Mouse (Mus musculus): ENCODE measurements around the gene AC131692.1. TPM values are rescaled to one million over a fixed set of nuclear protein-coding genes. Genes with fewer than 3 reads are reported as not detected.
A peak's percentile ranks its signal among the peaks of the same experiment; 100 is the strongest.
"Not testable (repeated sequence)": the region's sequence is repeated elsewhere in the genome, so short reads cannot be mapped to it uniquely, and the experiment has no call there.

AC131692.1 gene
- polyA plus RNA-seq, 1 experiment from 2014 or later: 0.62 TPM

- DNase-seq (ENCODE audit: low spot score); H3K4me2 ChIP-seq (replicated peaks; ENCODE audit: low read depth, low read length): not testable (repeated sequence)
- 52% methylated on average over 1 of the region's 1 CpGs for WGBS
Observed at GRCm38 (mm10) chr19:6133197-6133596, 39.0 kb downstream of the AC131692.1 start.

GRCm38 (mm10) chr19:6136397-6136796 is 42.2 kb downstream of the AC131692.1 start:
- Histone ChIP-seq H3K4me3 (ENCODE audit: low read depth, low read length) (no peak overlapping the region), H3K9me3 (ENCODE audit: control insufficient read depth, low read length) (no peaks in the 10 kb centered on the region), H3K27me3 (ENCODE audit: control insufficient read depth, insufficient read depth, low read length) (no peaks in the 10 kb centered on the region), H3K27ac (ENCODE audit: low read depth, low read length) (no peak overlapping the region), H3K9ac (ENCODE audit: low read depth, low read length) (no peak overlapping the region), H3K4me1 (replicated peaks; ENCODE audit: control insufficient read depth, insufficient read depth, low read length) (no peaks in the 10 kb centered on the region; the same call in 1 of the 2 replicates), H3K36me3 (ENCODE audit: control insufficient read depth, insufficient read depth, low read length) (no peaks in the 10 kb centered on the region), H3K4me2 (replicated peaks; ENCODE audit: low read depth, low read length) (no peak overlapping the region)
- no peak for DNase-seq (ENCODE audit: low spot score)
- WGBS: 86% methylated on average over 3 of the region's 3 CpGs
- ATAC-seq (ENCODE audit: low FRiP score): no peak

More at GRCm38 (mm10) chr19:6133197-6133596, 39.0 kb downstream of the AC131692.1 start:
- H3K4me1 ChIP-seq (replicated peaks; ENCODE audit: control insufficient read depth, insufficient read depth, low read length); H3K27me3 ChIP-seq (ENCODE audit: control insufficient read depth, insufficient read depth, low read length); H3K9me3 ChIP-seq (ENCODE audit: control insufficient read depth, low read length); H3K9ac ChIP-seq (ENCODE audit: low read depth, low read length); H3K4me3 ChIP-seq (ENCODE audit: low read depth, low read length); H3K27ac ChIP-seq (ENCODE audit: low read depth, low read length); H3K36me3 ChIP-seq (ENCODE audit: control insufficient read depth, insufficient read depth, low read length); ATAC-seq (ENCODE audit: low FRiP score): not testable (repeated sequence)

GRCm38 (mm10) chr19:6139701-6140100 is 45.5 kb downstream of the AC131692.1 start:
- Histone ChIP-seq H3K27ac (ENCODE audit: low read depth, low read length) (no peak overlapping the region), H3K4me3 (ENCODE audit: low read depth, low read length) (no peak overlapping the region)

GRCm38 (mm10) chr19:6140374-6140677 is 46.1 kb downstream of the AC131692.1 start:
- no peaks in the 10 kb centered on the region for H3K9me3 ChIP-seq (ENCODE audit: control insufficient read depth, low read length)
- no peaks in the 10 kb centered on the region for H3K27me3 ChIP-seq (ENCODE audit: control insufficient read depth, insufficient read depth, low read length)
- ATAC-seq (ENCODE audit: low FRiP score): no peak
- peak overlapping the region; percentile 56 for H3K4me3 ChIP-seq (ENCODE audit: low read depth, low read length)
- no peaks in the 10 kb centered on the region; the same call in 1 of the 2 replicates for H3K4me1 ChIP-seq (replicated peaks; ENCODE audit: control insufficient read depth, insufficient read depth, low read length)
- H3K9ac ChIP-seq (ENCODE audit: low read depth, low read length): peak overlapping the region; percentile 76
- WGBS: 11% methylated on average over 16 of the region's 16 CpGs
- no peaks in the 10 kb centered on the region for H3K36me3 ChIP-seq (ENCODE audit: control insufficient read depth, insufficient read depth, low read length)
- DNase-seq (ENCODE audit: low spot score): no peak
- H3K4me2 ChIP-seq (replicated peaks; ENCODE audit: low read depth, low read length): peak overlapping the region; percentile 82
- H3K27ac ChIP-seq (ENCODE audit: low read depth, low read length): peak overlapping the region; percentile 96

More at GRCm38 (mm10) chr19:6139701-6140100, 45.5 kb downstream of the AC131692.1 start:
- Histone ChIP-seq H3K4me1 (replicated peaks; ENCODE audit: control insufficient read depth, insufficient read depth, low read length) (no peaks in the 10 kb centered on the region; the same call in 1 of the 2 replicates), H3K27me3 (ENCODE audit: control insufficient read depth, insufficient read depth, low read length) (no peaks in the 10 kb centered on the region), H3K4me2 (replicated peaks; ENCODE audit: low read depth, low read length) (peak overlapping the region; percentile 82), H3K9ac (ENCODE audit: low read depth, low read length) (peak overlapping the region; percentile 76; the same call in 1 of the 2 replicates), H3K9me3 (ENCODE audit: control insufficient read depth, low read length) (no peaks in the 10 kb centered on the region), H3K36me3 (ENCODE audit: control insufficient read depth, insufficient read depth, low read length) (no peaks in the 10 kb centered on the region)
- no peak for ATAC-seq (ENCODE audit: low FRiP score)
- no peak for DNase-seq (ENCODE audit: low spot score)
- 95% methylated on average over 6 of the region's 6 CpGs for WGBS

GRCm38 (mm10) chr19:6140678-6141393 is 46.6 kb downstream of the AC131692.1 start, which contains the start of gene Batf2:
Gene Batf2 (plus strand): TSS chr19:6140983.
- H3K9me3 ChIP-seq (ENCODE audit: control insufficient read depth, low read length): no peaks in the 10 kb centered on the region
- WGBS: under 1% methylated on average over 56 of the region's 68 CpGs
- no peaks in the 10 kb centered on the region; the same call in 1 of the 2 replicates for H3K4me1 ChIP-seq (replicated peaks; ENCODE audit: control insufficient read depth, insufficient read depth, low read length)
- ATAC-seq (ENCODE audit: low FRiP score) (peak; percentile 95), DNase-seq (ENCODE audit: low spot score) (peak; percentile 97)
- peak within 1 kb of the TSS; percentile 56 for H3K4me3 ChIP-seq (ENCODE audit: low read depth, low read length)
- H3K9ac ChIP-seq (ENCODE audit: low read depth, low read length): peak within 1 kb of the TSS; percentile 76
- peak within 1 kb of the TSS; percentile 82 for H3K4me2 ChIP-seq (replicated peaks; ENCODE audit: low read depth, low read length)
- no peaks in the 10 kb centered on the region for H3K36me3 ChIP-seq (ENCODE audit: control insufficient read depth, insufficient read depth, low read length)
- peak within 1 kb of the TSS; percentile 96 for H3K27ac ChIP-seq (ENCODE audit: low read depth, low read length)
- H3K27me3 ChIP-seq (ENCODE audit: control insufficient read depth, insufficient read depth, low read length): no peaks in the 10 kb centered on the region

GRCm38 (mm10) chr19:6141394-6141749 is 47.2 kb downstream of the AC131692.1 start, which contains the start of gene Arl2:
Gene Arl2 (minus strand): TSS chr19:6141548.
- WGBS: under 1% methylated on average over 15 of the region's 15 CpGs
- Histone ChIP-seq H3K4me1 (replicated peaks; ENCODE audit: control insufficient read depth, insufficient read depth, low read length) (no peaks in the 10 kb centered on the region; the same call in 1 of the 2 replicates), H3K9ac (ENCODE audit: low read depth, low read length) (peak within 1 kb of the TSS; percentile 76), H3K4me2 (replicated peaks; ENCODE audit: low read depth, low read length) (peak within 1 kb of the TSS; percentile 82), H3K4me3 (ENCODE audit: low read depth, low read length) (peak within 1 kb of the TSS; percentile 56), H3K27me3 (ENCODE audit: control insufficient read depth, insufficient read depth, low read length) (no peaks in the 10 kb centered on the region), H3K27ac (ENCODE audit: low read depth, low read length) (peak within 1 kb of the TSS; percentile 96), H3K36me3 (ENCODE audit: control insufficient read depth, insufficient read depth, low read length) (no peaks in the 10 kb centered on the region), H3K9me3 (ENCODE audit: control insufficient read depth, low read length) (no peaks in the 10 kb centered on the region)
- DNase-seq (ENCODE audit: low spot score) (peak; percentile 91), ATAC-seq (ENCODE audit: low FRiP score) (peak; percentile 82)

- no peaks in the 10 kb centered on the region for H3K9me3 ChIP-seq (ENCODE audit: control insufficient read depth, low read length)
- H3K4me3 ChIP-seq (ENCODE audit: low read depth, low read length): no peak overlapping the region
- no peaks in the 10 kb centered on the region for H3K36me3 ChIP-seq (ENCODE audit: control insufficient read depth, insufficient read depth, low read length)
- H3K9ac ChIP-seq (ENCODE audit: low read depth, low read length): no peak overlapping the region
- H3K27me3 ChIP-seq (ENCODE audit: control insufficient read depth, insufficient read depth, low read length): no peaks in the 10 kb centered on the region
- no peak overlapping the region for H3K4me2 ChIP-seq (replicated peaks; ENCODE audit: low read depth, low read length)
- no peak overlapping the region for H3K27ac ChIP-seq (ENCODE audit: low read depth, low read length)
- ATAC-seq (ENCODE audit: low FRiP score): no peak
- WGBS: 81% methylated on average over 5 of the region's 5 CpGs
- no peak for DNase-seq (ENCODE audit: low spot score)
- H3K4me1 ChIP-seq (replicated peaks; ENCODE audit: control insufficient read depth, insufficient read depth, low read length): no peaks in the 10 kb centered on the region; the same call in 1 of the 2 replicates
Observed at GRCm38 (mm10) chr19:6144842-6145241, 50.6 kb downstream of the AC131692.1 start.

Measured in hindbrain, embryonic 11.5 days (tissue).